Mouse (Mus musculus) heart, adult 8-10 months (tissue): Measurements from ENCODE around the gene Lpin2. TPM values are rescaled to one million over a fixed set of nuclear protein-coding genes. Genes with fewer than 3 reads are reported as not detected.

Source experiments
- DNase-seq: peaks from one replicate; pipeline ENCODE4 v3.0.0; 2022; ENCODE audit warnings: low spot score
- total RNA-seq, 4 experiments: library from RNA; stranded (reverse); gene quantifications; 2 replicates each; pipeline ENCODE4 v1.2.4; 2022

The Lpin2 gene
- total RNA-seq, 4 experiments from 2014 or later = 7.4 to 11.1 (median 10.0) TPM

DNA sequence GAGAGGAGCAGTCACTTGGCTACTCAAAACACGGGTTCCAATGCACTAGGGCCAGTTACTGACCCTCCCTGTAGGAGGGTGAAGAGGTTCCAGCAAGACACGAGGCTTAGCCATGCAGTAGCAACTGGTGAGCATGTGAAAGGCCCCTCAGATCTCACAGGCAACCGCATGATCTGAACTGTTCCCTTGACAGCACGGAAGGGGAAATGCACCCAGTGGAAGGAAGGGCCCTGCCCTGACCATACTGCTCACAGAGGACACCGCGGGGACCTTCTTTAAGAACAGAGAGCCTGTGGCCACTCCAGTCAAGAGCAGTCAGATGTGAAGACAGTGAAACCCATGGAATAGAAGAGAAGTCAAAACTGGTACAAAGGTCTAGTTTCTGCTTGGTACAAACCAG lies 80.8 kb downstream of the Lpin2 start:
- DNase-seq = no peak

DNA sequence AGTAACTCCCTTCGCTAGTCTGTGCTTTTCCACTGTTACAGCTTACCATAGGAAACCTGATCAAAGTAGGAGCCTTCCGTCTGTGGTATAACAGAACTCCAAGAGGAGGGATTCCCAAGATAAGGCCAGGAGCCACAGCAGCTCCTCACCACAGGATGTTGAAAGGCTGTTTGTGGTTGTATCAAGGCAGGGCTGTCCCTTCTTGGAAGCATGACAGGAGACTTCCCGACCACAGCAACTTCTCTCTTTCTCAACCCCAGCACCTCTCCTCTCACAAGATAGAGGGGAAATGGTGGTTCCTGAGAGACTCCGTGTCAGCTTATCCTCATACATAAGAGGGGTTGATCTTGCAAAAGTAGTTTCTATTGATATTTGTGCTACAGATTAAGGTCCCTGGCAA lies 82.4 kb downstream of the Lpin2 start:
- DNase-seq = no peak

DNA sequence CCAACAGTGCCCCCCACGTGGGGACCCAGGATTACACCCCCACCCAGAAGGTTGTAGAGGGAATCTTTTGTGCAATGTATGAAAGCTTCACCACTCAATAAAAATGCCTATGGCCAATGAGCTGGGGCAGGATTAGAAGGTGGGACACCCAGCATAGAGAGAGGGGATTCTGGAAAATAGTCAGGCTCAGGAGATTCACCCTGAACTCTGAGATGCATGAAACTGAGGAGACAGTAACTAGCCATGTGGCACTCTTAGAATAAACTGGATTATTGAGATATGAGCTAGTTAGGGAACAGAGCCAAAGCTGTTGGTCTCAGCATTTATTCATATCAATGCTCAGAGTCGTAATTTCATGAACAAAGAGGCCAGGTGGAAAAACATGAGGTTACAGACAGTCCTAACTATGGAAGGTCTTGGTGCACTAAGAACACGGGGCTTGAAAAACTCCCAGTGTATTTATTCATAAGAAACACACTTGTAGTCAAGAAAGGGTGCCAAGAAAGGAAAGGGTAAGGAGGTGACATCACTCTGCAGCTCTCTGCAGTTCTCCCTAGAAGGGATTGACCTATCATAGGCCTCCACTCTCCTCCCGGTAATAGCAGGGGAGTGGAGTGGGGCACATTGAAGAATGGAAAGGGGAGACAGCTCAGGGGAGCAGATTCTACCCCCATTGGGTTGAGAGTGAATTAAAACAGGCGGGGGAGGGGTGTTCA lies 83.1 kb downstream of the Lpin2 start:
- no peak for DNase-seq

DNA sequence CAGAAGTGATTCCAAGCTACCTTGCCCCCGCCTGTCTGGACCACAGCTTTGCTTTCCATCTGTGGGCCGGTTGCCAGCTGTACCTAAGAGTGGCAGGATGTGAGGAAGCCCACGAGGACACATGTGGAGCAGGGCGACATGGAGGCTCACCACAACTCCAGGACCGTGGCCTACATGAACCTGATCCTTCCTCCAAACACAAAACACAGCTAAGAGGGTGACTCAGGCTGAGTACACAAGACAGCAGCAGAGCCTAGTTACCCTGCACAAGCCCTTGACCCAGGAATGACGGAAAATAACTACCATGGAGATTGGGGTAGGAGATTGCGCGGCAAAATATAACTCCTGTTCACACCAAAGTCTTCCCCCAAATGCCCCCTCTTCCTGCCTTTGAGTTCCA lies 85.0 kb downstream of the Lpin2 start:
- no peak for DNase-seq

DNA sequence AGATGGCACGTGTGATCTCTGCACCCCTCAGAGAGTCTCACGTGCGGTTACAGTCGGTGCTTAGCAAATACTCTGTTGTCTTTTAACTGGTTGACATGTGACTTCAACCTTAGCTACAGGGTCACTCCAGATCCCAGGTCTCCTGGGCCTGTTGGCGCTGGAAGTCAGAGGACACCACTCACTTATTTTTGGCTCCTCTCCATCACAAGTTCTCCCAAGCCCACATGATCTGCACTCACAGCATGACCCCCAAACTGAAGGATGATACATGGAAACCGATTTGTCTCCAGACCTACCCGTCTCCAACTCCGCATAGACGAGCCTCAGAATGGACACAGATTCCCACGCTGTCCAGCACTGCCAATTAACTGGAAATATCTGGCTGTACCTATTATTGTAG lies 85.8 kb downstream of the Lpin2 start:
- no peak for DNase-seq

DNA sequence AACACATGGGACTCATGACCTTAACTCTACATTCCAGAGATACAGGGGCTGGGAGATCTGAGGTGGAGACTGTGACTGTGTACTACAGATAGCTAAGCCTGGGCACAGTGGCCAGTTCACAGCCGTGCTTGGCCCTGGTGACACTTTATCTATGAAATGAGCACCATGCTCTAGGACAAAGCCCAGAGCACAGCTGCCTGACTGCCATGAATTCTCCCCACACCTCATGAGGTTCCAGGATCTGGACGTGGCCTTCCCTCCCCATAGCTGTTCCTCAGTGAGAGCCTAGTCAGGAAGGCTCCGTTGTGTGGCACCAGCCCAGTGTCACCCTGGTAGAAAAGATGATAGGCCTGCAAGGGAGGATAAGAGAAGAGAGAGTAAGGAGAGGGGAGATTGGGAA lies 86.2 kb downstream of the Lpin2 start:
- DNase-seq = peak; percentile 59

DNA sequence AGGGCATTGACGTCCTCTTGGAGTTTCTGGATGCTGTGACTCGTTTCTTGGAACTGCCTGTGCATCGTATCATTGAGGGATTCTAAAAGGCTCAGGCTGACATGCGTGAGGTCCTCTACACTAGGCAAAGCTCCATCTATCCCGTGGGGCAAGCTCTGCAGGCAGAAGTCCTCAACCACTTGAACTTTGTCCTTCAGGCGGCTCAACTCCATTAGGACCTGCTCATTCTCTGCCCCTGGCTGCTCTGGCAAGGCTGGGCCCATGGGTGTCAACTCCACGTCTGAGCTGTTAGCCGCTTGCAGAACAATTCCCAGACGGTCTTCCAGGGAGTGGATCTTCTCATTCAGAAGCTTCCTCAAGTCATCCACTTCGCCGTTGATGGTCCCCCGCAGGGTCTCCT lies 91.5 kb downstream of the Lpin2 start:
- DNase-seq = no peak

DNA sequence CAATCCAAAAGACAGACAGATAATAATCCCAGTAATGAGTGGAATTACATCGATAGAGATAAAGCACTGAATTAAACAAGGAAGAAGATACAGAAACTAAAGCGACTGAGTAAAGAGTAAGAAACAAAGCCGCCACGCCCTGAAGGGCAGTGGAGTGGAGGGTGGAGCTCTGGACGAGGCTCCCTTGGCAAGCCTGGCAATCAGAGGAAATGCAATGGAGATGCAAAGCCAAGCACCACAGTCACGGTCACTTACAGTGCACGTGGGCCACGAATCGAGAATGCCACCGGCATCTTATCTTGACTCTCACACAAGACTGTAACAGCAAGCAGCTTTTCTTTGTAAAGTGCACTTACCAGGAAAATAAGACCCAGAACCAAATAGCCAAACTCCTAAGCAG lies 94.4 kb downstream of the Lpin2 start:
- DNase-seq = no peak

DNA sequence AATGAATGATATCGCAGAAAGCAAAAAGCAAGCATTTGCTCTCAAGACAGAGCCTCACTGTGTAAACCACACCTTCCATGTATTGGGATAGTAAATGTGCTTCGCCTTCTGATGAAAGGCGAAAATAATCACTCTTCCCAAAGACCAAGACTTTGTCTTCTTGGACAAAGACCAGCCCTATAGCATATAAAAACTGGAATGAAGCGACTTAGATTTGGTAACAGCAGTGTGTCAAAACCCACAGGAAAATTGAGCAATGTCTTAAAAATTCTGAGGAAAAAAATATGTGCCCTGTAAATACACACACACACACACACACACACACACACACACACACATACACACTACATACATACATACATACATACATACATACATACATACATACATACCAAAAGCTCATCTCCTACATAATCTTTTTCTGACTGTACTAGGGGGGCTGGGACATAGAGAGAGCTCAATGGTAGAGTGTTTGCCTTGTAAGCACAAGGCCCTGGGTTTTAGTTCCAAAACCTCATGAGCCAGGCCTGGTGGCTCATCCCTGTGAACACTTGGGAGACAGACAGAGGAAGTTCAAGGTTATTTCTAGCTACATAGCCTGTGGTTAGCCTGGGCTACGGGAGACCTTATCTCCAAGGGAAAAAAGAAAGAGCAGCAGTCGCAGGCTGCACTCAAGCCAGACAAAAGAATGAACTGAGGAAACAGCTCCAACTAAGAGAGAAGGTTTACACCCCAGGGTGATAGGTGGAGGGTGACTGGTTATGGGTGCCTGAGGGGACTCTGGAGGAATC lies 95.5 kb downstream of the Lpin2 start:
- DNase-seq = no peak

DNA sequence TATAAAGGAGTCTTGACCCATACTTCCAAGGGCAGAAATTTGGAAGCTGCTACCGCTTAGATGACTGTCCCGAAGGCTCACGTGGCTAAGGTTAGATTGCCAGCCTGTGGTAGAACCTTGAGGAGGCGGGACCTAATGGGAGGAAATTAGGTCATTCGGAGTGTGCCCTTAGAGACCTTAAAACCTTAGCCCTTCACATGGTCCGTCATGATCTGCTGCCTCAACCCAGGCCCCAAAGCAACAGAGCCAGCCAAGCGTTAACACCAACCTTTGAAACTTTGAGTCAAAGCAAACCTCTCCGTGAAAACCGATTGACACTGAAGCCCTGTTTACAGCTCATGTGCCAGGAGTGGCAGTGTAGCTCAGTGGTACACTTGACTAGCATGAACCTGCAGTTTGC lies 100.4 kb downstream of the Lpin2 start:
- no peak for DNase-seq

DNA sequence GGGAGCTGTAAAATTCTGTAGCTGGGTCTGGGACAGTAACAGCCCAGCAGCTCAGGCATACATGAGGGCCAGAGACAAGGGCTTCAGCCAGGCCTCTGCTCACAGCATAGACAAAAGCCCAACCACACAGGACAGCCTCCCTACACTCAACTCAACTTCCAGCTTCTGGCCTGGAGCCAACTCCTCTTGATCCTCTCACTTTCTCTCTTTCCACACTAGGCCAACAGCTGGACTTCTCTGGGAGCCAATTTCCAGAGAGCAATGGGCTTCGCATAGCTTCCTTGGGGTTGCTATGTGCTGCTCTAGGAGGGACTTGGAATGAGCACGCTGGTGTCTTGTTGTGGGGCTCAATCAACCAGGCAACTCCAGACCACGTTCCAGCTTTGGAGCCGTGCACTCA lies 100.9 kb downstream of the Lpin2 start:
- peak; percentile 73 for DNase-seq

DNA sequence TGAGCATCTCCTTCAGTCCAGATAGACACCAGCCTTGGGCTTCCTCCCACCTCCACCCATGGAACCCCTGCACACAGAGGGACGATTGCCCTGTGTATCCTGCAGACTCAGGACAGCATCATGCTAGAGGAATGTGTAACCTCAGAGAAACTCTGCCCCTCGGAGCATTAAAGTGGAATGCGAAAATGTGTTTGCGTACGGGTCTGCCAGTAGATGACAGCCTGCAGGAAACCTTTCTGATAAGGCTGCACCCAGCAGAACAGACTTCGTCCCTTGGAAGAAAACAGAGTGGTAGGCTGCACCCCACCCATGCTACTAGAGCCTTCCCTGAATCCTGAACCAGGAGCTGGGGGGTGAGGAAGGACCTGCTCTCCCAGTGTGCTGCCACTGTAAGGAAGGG lies 102.5 kb downstream of the Lpin2 start:
- no peak for DNase-seq

DNA sequence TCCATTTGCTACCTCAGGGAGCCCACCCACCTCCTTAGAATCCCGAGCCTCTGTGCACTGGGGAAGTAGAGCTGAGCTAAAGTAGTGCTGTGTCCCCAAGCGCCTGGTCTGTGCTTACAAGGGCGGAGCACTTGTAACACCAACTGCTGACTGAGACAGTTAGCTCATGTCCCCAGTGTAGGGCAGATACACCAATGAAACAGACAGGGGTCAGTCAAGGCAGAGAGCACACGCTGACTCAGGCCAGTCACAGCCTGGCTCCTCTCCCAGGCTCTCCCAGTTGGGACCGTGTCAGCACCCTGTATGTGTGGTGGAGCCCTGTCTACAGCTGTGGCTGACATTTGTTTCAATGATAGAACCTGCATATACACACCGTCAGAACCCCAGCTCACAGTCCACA lies 103.6 kb downstream of the Lpin2 start:
- DNase-seq = peak; percentile 72

DNA sequence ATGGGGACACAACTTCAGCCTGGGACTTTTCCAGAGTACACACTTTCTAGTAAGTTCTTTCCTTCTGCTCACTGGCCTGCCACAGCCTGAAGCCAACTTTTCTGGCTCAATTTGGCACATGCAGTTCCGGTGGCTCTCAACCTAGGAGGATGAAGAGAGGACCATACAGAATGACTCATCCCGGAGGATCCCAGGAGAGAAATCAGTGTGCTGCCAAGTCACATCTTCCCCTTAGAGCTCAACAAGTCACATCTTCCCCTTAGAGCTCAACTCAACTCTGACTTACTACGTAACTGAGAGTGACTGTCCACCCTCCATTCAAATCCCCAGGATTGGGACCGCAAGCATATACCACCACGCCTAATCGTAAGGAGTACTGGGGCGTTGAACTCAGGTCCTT lies 105.2 kb downstream of the Lpin2 start:
- DNase-seq = no peak

DNA sequence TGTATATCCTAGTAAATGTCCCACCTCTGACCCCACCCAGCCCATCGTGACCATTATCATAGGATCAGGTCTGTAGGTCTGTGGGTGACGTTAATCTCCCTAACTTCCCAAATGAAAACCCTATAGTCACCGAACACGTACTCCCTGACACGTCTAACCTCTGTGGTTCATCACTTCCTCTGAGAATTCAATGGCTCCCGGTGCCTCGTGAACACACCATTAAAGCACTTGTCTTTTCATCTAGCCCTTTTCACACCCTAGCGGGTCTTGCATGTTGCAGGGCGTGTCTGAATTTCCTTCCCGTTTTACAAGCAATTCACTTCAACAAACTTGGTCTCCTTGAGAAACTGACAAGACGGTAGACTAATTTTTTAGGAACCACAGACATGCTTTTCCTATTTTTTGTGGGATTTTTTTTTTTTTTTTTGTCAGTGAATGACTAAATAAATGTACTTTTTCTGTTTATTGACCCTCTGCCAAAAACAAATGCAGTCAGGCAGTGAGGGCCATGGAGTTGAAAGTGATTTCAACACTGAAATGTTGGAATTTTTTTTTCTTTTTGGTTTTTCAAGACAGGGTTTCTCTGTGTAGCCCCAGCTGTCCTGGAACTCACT lies 105.9 kb downstream of the Lpin2 start:
- DNase-seq = no peak

DNA sequence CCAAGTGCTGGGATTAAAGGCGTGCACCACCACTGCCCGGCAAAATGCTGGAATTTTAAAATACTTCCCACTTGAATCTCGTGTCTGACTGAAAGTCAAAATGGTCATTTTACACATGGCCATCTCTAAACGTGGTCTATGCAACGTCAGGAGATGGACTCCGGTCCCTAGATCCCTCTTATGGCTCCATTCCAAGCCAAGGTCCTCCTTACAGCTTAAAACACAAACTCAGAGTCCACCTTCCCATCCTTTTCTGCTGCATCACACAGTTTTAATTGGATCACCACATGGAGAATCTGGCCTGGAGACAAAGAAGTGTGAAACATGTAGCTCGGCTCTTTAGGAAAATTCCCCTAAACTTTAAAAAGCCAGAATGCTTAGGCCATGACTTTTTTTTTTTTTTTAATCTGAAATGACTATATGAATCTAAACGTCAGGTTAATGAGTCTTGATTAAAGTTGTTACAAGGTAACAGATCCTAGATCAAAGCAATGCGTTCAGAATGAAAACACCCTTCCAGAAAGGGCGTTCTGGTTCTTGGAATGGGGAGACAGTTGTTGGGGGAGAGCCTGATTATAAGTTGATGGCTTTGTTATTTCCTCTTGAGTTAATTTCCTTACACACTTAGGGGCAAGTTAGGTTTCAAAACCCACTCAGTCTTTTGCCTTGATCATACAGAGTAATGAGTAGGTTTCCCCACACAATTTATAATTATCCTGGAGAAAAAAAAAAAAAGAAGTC lies 106.6 kb downstream of the Lpin2 start:
- DNase-seq = no peak

DNA sequence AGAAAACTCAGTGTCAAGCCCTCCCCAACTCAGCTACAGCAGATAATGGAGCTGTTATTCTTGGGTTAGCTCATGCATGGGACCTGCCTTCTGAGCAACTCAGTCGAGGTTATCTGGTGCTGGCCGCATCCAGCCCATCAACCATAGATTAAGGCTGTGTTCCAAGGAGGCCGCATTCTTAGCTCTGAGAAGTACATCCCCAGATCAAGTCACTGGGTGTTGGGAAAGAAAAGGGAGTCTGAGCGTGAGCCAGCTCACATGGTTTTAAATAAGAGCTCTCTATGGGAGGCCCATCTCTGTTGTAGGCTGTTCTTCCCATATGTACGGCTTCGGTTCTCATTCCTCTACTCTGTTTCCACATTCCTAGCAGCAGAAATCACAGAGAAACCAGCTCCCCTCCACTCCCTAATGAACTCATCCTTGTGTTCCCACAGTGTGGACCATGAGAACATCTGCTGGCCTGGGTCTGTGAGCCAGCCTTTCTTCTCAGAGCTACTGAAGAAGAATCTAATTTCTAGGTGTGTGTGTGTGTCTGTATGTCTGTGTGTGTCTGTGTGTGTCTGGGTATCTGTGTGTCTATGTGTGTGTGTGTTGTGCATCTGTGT lies 107.3 kb downstream of the Lpin2 start:
- DNase-seq = no peak

DNA sequence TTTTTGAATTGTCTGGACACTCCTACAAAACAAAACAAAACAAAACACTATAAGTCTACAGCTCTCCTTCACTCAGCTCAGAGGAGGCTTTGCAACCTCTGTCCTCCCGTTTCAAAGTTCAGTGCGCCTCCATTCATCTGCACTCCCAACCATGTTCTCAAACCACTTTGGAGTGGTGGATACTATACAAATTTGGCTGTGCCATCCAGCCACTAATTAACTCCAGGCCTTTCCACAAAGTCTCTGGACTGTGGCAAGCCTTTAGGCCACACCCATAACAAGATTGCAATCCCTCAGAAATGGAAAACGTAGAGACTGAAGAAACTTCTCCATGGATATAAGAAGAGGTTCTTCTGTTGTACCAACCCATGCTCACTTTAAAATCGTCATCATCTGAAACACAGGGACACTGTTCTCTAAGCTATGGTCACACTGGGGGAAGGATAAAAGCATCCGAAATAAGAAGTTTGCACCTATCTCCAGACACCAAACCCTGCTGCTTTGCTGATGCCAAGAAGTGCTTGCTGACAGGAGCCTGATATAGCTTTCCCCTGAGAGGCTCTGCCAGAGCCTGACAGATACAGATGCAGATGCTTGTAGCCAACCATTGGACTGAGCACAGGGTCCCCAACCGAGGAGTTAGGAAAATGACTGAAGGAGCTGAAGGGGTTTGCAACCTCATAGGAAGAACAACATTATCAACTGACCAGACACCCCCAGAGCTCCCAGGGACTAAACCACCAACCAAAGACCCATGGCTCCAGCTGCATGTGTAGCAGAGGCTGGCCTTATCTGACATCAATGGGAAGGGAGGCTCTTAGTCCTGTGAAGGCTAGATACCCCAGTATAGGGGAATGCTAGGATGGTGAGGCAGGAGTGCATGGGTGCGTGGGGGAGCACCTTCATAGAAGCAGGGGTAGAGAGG lies 108.4 kb downstream of the Lpin2 start:
- DNase-seq = no peak

DNA sequence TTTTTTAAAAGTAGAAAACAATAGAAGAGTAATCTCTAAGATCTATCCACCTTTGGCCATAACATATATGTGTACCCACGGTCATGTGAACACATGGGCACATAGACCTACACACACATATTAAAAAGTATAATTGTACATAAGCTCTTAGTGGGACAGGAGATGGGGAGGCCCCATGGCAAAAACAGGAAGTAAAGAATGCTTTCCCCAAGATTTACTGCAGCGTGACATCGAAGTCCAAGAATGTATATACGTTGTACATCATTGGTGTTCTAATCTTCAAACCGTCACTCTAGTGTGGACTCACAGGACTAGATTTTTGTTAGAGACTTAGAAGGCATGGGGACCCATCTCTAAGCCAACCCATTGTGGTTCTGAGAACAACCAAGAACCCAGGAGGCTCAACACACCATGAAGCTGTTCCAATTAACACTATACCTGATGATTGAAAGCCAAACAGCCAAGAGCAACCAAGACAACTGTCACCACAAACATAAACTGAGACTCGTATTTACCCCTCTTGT lies 109.6 kb downstream of the Lpin2 start:
- no peak for DNase-seq

DNA sequence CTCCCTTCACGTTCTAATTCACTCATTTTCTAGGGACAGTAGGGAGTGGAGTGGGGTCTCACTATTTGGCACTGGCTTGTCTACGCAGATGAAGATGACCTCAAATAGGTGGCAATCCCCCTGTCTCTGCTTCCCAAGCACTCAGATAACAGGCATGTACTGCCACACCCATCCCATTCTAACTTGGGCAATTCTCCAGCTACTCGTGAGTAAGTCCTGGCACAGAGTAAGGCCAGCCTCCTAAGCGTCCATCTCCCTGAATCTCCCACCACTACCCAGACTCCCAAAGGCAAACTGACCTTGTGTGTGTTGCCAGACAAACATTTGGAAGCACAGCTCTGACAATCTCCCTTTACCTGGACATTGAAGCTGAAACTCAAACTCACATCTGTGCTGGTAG lies 110.5 kb downstream of the Lpin2 start:
- no peak for DNase-seq
